Mouse (Mus musculus) embryonic fibroblast, embryonic 13.5 days (primary cell): ENCODE results near the gene Pcgf3.

Source experiments
- CTCF ChIP-seq: IDR thresholded peaks from 2 replicates; pipeline ENCODE4 v1.5.1; 2011; ENCODE audit warnings: mild to moderate bottlenecking, control low read depth, low read length, moderate library complexity, borderline replicate concordance; ENCODE audit not compliant: insufficient read depth
- POLR2A ChIP-seq: IDR thresholded peaks from 2 replicates; pipeline ENCODE4 v1.6.1; 2011; ENCODE audit warnings: low read depth, mild to moderate bottlenecking, control low read depth, low read length, moderate library complexity

GRCm38 (mm10) chr5:108550207-108550594 lies 89.2 kb downstream of the Pcgf3 start:
- TF ChIP-seq CTCF (no peak), POLR2A (no peak)
